Mouse (Mus musculus) forebrain, postnatal 0 days (tissue): ENCODE results near the gene Olfr639. TPM values are rescaled to one million over a fixed set of nuclear protein-coding genes. Genes with fewer than 3 reads are reported as not detected.
"Not testable (repeated sequence)": the region's sequence is repeated elsewhere in the genome, so short reads cannot be mapped to it uniquely, and the experiment has no call there.

Source experiments
- ATAC-seq: fragments of 200-750 bp; cut with Nextera tagmentation; 2 replicates; pipeline ENCODE4 v1.8.0; 2017; ENCODE audit warnings: mild to moderate bottlenecking, moderate library complexity
- DNase-seq: peaks from one replicate; pipeline ENCODE4 v3.0.0-alpha.2; 2015
- H3K27ac ChIP-seq: fragments of 300-500 bp; sonication (generic); 2 replicates; pipeline ENCODE4 v1.5.1; 2014; ENCODE audit warnings: low read depth, mild to moderate bottlenecking, antibody characterized with exemption, low read length, moderate library complexity, mixed read lengths
- H3K27me3 ChIP-seq: fragments of 300-500 bp; sonication (generic); 2 replicates; pipeline ENCODE4 v1.6.1; 2014; ENCODE audit warnings: mild to moderate bottlenecking, low read length, mixed read lengths; ENCODE audit not compliant: insufficient read depth
- H3K36me3 ChIP-seq: fragments of 300-500 bp; sonication (generic); 2 replicates; pipeline ENCODE4 v1.6.1; 2014; ENCODE audit warnings: mild to moderate bottlenecking, moderate library complexity; ENCODE audit not compliant: insufficient read depth
- H3K4me1 ChIP-seq: fragments of 300-500 bp; sonication (generic); 2 replicates; pipeline ENCODE4 v1.6.1; 2014; ENCODE audit warnings: antibody characterized with exemption; ENCODE audit not compliant: insufficient read depth
- H3K4me2 ChIP-seq: fragments of 300-500 bp; sonication (generic); 2 replicates; pipeline ENCODE4 v1.6.1; 2014; ENCODE audit warnings: low read depth, mild to moderate bottlenecking, moderate library complexity
- H3K4me3 ChIP-seq: fragments of 300-500 bp; sonication (generic); 2 replicates; pipeline ENCODE4 v1.5.1; 2014; ENCODE audit warnings: low read depth, low read length, mixed read lengths
- H3K9ac ChIP-seq: fragments of 300-500 bp; sonication (generic); 2 replicates; pipeline ENCODE4 v1.6.1; 2014; ENCODE audit warnings: mild to moderate bottlenecking
- H3K9me3 ChIP-seq: fragments of 300-500 bp; sonication (generic); 2 replicates; pipeline ENCODE4 v1.6.1; 2016; ENCODE audit warnings: low read length
- CTCF ChIP-seq: sonication (generic); IDR thresholded peaks from 2 replicates; pipeline ENCODE4 v1.5.1; 2016; ENCODE audit warnings: antibody characterized with exemption, control low read depth, low read depth
- WGBS: fragments of 180-500 bp; shearing (Covaris S2); extraction: QIAGEN DNeasy Blood & Tissue Kit; methylation state at CpG from one replicate; pipeline ENCODE4 v1.1.7; 2014; 5-methylcytosine and 5-hydroxymethylcytosine counted together
- polyA plus RNA-seq: library from polyadenylated mRNA; unstranded; fragments of >200 nt; fragmentation: Nextera tagmentation; extraction: Ambion mirVana; gene quantifications from 2 replicates; pipeline ENCODE4 v1.2.1, GENCODE M21; 2015
- total RNA-seq: library from RNA; depleted of rRNA; stranded (reverse); fragments of >200 nt; gene quantifications from 2 replicates; pipeline ENCODE4 v1.2.3, GENCODE M21; 2014; rRNA removed

Gene Olfr639
- total and polyA plus RNA-seq, 2 experiments from 2014 or later = not detected

DNA sequence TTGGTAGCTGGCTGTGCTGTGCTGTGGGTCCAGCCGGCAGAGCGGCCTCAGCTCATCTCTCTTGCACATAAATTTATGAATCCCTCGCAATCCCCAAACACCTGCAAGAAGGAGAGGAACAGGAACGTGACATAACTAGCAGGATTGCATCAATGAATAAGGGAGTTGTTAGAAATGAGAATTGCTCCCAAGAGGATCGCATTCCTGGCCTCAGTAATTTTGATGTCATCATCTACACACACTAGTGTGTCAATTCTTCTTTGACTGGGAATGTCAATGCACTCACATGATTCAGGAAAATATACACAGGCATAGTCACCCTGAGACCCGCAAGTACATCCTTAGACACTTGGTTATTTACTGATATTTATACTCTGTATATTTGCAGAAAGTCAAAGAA, 8.4 kb upstream of the Olfr639 start, which contains the start of gene Olfr640:
Olfr640 (minus strand) TSS at position 101 of the 400 bp plus-strand sequence.
- no peak within 1 kb of the TSS for H3K4me2 ChIP-seq
- H3K4me1 ChIP-seq = no peaks in the 10 kb centered on the region
- WGBS = 83% methylated on average over 6 of the region's 6 CpGs
- DNase-seq = no peak
- no peaks in the 10 kb centered on the region for H3K36me3 ChIP-seq
- no peak within 1 kb of the TSS for H3K9ac ChIP-seq
- no peak within 1 kb of the TSS for H3K27ac ChIP-seq
- H3K4me3 ChIP-seq = no peak within 1 kb of the TSS
- no peak for ATAC-seq
- TF ChIP-seq CTCF = no peak
- H3K9me3 ChIP-seq = no peaks in the 10 kb centered on the region
- H3K27me3 ChIP-seq = no peaks in the 10 kb centered on the region

DNA sequence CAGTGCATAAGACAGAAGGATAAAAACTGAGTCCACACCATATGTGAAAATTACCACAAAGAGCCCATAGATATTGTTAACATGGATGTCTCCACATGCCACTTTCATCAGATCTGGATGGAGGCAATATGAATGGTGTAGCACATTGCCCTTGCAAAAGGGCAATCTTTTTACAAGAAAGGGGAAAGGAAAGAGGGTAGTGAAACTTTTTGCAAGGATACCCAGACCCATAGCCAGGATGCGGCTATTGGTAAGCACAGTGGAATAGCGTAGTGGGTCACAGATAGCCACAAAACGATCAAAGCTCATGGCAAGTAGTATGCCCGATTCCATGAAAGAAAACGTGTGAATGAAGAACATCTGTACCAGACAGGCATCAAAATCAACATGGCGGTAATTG, 4.5 kb upstream of the Olfr639 start:
- no peak for DNase-seq
- no peak overlapping the region for H3K4me3 ChIP-seq

DNA sequence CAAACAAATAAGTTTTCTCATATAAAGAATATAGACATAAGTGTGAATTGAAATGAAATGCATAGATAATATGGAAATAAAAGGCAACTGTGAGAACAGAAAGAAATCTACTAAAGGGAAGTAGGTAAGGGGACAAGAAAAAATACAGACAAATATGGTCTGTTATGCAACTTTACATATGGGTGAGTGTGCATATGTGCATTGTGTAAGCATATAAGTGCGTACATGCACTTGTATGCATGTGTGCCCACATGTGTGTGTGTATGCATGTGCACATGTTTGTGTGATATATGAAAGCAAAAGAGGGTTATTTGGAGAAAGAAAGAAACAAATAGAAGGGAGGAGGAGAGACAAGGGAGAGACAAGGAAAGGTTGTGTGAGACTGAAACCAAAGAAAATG, 1.9 kb upstream of the Olfr639 start:
- no peak overlapping the region for H3K9ac ChIP-seq
- WGBS = 78% methylated on average over 1 of the region's 1 CpGs
- no peak for DNase-seq

More for the DNA sequence above, 4.5 kb upstream of the Olfr639 start:
- Histone ChIP-seq H3K27ac (no peak overlapping the region), H3K4me1 (no peaks in the 10 kb centered on the region), H3K27me3 (no peaks in the 10 kb centered on the region), H3K36me3 (no peaks in the 10 kb centered on the region), H3K9me3 (no peaks in the 10 kb centered on the region), H3K9ac (no peak overlapping the region), H3K4me2 (no peak overlapping the region)
- 90% methylated on average over 6 of the region's 6 CpGs for WGBS
- no peak for TF ChIP-seq CTCF
- no peak for ATAC-seq

GRCm38 (mm10) chr7:103999124-103999523, 18.0 kb downstream of the Olfr639 start:
- Histone ChIP-seq H3K27ac (no peak overlapping the region), H3K27me3 (no peaks in the 10 kb centered on the region), H3K4me2 (no peak overlapping the region), H3K9me3 (no peaks in the 10 kb centered on the region), H3K4me1 (no peaks in the 10 kb centered on the region), H3K4me3 (no peak overlapping the region), H3K9ac (no peak overlapping the region), H3K36me3 (no peaks in the 10 kb centered on the region)
- ATAC-seq (no peak), DNase-seq (no peak)
- no peak for TF ChIP-seq CTCF

More for the DNA sequence above, 1.9 kb upstream of the Olfr639 start:
- H3K27ac ChIP-seq = no peak overlapping the region
- H3K9me3 ChIP-seq = no peaks in the 10 kb centered on the region
- H3K4me3 ChIP-seq = no peak overlapping the region
- no peak overlapping the region for H3K4me2 ChIP-seq
- no peaks in the 10 kb centered on the region for H3K36me3 ChIP-seq
- no peak for ATAC-seq
- H3K4me1 ChIP-seq = no peaks in the 10 kb centered on the region
- TF ChIP-seq CTCF = no peak
- H3K27me3 ChIP-seq = no peaks in the 10 kb centered on the region

DNA sequence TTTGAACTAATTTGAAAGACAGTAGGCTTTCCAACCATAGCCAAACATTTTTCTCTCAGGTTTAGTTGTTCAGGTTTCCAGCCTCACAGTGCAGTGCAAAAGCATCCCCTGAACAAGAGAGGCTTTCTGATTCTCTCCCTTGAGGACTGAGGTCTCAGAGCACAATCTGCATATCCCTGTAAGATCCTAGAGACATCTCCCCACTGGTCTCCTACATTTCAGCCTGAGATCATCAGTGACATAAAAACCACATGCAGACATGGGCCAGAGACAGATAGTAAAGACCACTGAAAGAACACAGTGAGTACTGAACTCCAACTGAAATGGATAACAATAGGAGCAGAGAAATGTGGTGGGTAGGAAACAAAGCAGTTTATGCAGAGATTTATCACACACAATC, 18.7 kb downstream of the Olfr639 start, which contains the start of gene Olfr638:
Olfr638 (plus strand) TSS at position 301 of the 400 bp plus-strand sequence.
- Histone ChIP-seq H3K36me3 (no peaks in the 10 kb centered on the region), H3K4me3 (no peak within 1 kb of the TSS), H3K4me2 (no peak within 1 kb of the TSS), H3K4me1 (no peaks in the 10 kb centered on the region), H3K27ac (no peak within 1 kb of the TSS), H3K27me3 (no peaks in the 10 kb centered on the region), H3K9ac (no peak within 1 kb of the TSS), H3K9me3 (no peaks in the 10 kb centered on the region)
- TF ChIP-seq CTCF = no peak
- DNase-seq (no peak), ATAC-seq (no peak)

DNA sequence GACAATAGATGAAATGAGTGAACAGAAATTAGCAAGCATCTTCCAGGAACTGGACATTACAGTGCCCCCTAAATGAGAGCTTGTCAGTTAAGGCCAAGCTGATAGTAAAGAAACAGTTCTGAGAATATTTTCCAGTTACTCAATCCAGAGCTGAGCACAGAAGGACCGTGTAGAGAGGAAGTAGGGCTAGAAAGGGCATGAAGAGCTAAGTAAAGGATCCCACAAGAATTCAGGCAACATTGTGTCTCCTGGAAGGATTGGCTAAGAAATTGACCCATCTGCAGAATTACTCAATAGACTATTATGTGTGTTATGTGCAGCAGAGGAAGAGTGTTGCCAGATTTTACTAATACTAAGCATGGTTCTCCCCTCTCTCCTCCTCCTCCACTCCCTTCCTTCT, 45.3 kb downstream of the Olfr639 start:
- no peaks in the 10 kb centered on the region for H3K27me3 ChIP-seq
- H3K9ac ChIP-seq = no peak overlapping the region
- no peaks in the 10 kb centered on the region for H3K36me3 ChIP-seq
- no peaks in the 10 kb centered on the region for H3K4me1 ChIP-seq
- no peak overlapping the region for H3K4me3 ChIP-seq
- 65% methylated on average over 1 of the region's 1 CpGs for WGBS
- TF ChIP-seq CTCF = no peak
- DNase-seq (no peak), ATAC-seq (no peak)
- no peak overlapping the region for H3K4me2 ChIP-seq
- no peak overlapping the region for H3K27ac ChIP-seq
- no peaks in the 10 kb centered on the region for H3K9me3 ChIP-seq

- no peak for ATAC-seq
- H3K36me3 ChIP-seq = no peaks in the 10 kb centered on the region
- H3K9ac ChIP-seq = no peak within 1 kb of the TSS
- no peak within 1 kb of the TSS for H3K4me2 ChIP-seq
- no peak for TF ChIP-seq CTCF
- DNase-seq = no peak
- no peak within 1 kb of the TSS for H3K27ac ChIP-seq
- whole genome bisulfite sequencing = 78% methylated on average over 1 of the region's 1 CpGs
- no peak within 1 kb of the TSS for H3K4me3 ChIP-seq
- H3K9me3 ChIP-seq = no peaks in the 10 kb centered on the region
- H3K27me3 ChIP-seq = no peaks in the 10 kb centered on the region
- H3K4me1 ChIP-seq = no peaks in the 10 kb centered on the region
These were observed 46.3 kb downstream of the Olfr639 start, which contains the start of gene Olfr635 for GRCm38 (mm10) chr7:103970852-103971251. TSS of gene Olfr635 (plus strand) at chr7:103971152.

DNA sequence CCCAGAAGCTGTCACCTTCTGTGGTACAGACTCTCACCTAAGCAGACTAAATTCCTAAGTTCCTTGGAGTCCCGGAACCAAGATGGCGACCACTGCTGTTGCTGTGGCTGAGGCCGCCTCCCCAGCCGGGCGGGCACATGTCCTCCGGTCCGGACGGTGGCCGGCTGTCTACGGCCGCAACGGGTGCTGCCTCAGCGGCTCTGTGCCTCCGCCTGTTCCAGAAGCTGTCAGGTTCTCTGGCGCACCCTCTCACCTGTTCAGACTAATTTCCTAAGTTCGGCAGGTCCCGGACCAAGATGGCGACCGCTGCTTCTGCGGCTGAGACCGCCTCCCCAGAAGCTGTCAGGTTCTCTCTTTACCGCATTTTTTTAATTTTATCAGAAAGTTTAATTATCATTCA, 50.2 kb downstream of the Olfr639 start:
- H3K4me1 ChIP-seq, H3K9ac ChIP-seq, DNase-seq, H3K27ac ChIP-seq, H3K36me3 ChIP-seq, ATAC-seq, H3K27me3 ChIP-seq, H3K4me2 ChIP-seq, H3K4me3 ChIP-seq, H3K9me3 ChIP-seq: not testable (repeated sequence)
- WGBS = 97% methylated on average over 22 of the region's 22 CpGs

Other genes starting within 250 kb of the Olfr639 start
Only the 30 nearest of the 32 such genes appear.
- gene Olfr67, start 225.5 kb downstream of the Olfr639 start, total RNA-seq = not detected in 2 replicates
- gene Olfr67, start 225.5 kb downstream of the Olfr639 start, polyA plus RNA-seq = not detected in 2 replicates
- gene Hbb-bt, start 203.3 kb downstream of the Olfr639 start, total RNA-seq = 105 and 224 TPM in 2 replicates
- 190 and 259 TPM in 2 replicates for gene Hbb-bt, start 203.3 kb downstream of the Olfr639 start, polyA plus RNA-seq
- gene Hbb-bs, start 189.2 kb downstream of the Olfr639 start, total RNA-seq = 815 and 1,167 TPM in 2 replicates
- 757 and 1,200 TPM in 2 replicates for gene Hbb-bs, start 189.2 kb downstream of the Olfr639 start, polyA plus RNA-seq
- not detected in 2 replicates for gene Hbb-bh2, start 176.8 kb downstream of the Olfr639 start, total RNA-seq
- not detected in 2 replicates for gene Hbb-bh2, start 176.8 kb downstream of the Olfr639 start, polyA plus RNA-seq
- gene Hbb-bh1, start 174.1 kb downstream of the Olfr639 start, total RNA-seq = not detected in 2 replicates
- not detected in 2 replicates for gene Hbb-bh1, start 174.1 kb downstream of the Olfr639 start, polyA plus RNA-seq
- 1.0 TPM in 1 of 2 replicates, not detected in the other for gene Hbb-y, start 164.1 kb downstream of the Olfr639 start, total RNA-seq
- 0.87 and 1.3 TPM in 2 replicates for gene Hbb-y, start 164.1 kb downstream of the Olfr639 start, polyA plus RNA-seq
- gene Olfr66, start 131.1 kb downstream of the Olfr639 start, total RNA-seq = not detected in 2 replicates
- not detected in 2 replicates for gene Olfr66, start 131.1 kb downstream of the Olfr639 start, polyA plus RNA-seq
- not detected in 2 replicates for gene Olfr64, start 122.8 kb downstream of the Olfr639 start, total RNA-seq
- not detected in 2 replicates for gene Olfr64, start 122.8 kb downstream of the Olfr639 start, polyA plus RNA-seq
- gene Olfr65, start 113.8 kb downstream of the Olfr639 start, total RNA-seq = not detected in 2 replicates
- gene Olfr65, start 113.8 kb downstream of the Olfr639 start, polyA plus RNA-seq = not detected in 2 replicates
- not detected in 2 replicates for gene Olfr631, start 88.5 kb downstream of the Olfr639 start, total RNA-seq
- not detected in 2 replicates for gene Olfr631, start 88.5 kb downstream of the Olfr639 start, polyA plus RNA-seq
- gene Olfr632, start 83.0 kb downstream of the Olfr639 start, total RNA-seq = not detected in 2 replicates
- not detected in 2 replicates for gene Olfr632, start 83.0 kb downstream of the Olfr639 start, polyA plus RNA-seq
- gene Olfr633, start 72.9 kb downstream of the Olfr639 start, total RNA-seq = not detected in 2 replicates
- not detected in 2 replicates for gene Olfr633, start 72.9 kb downstream of the Olfr639 start, polyA plus RNA-seq
- not detected in 2 replicates for gene Olfr635, start 46.2 kb downstream of the Olfr639 start, total RNA-seq
- not detected in 2 replicates for gene Olfr635, start 46.2 kb downstream of the Olfr639 start, polyA plus RNA-seq
- gene Olfr638, start 18.6 kb downstream of the Olfr639 start, total RNA-seq = not detected in 2 replicates
- not detected in 2 replicates for gene Olfr638, start 18.6 kb downstream of the Olfr639 start, polyA plus RNA-seq
- 0.57 TPM in 1 of 2 replicates, not detected in the other for gene Olfr640, start 8.3 kb upstream of the Olfr639 start, total RNA-seq
- gene Olfr640, start 8.3 kb upstream of the Olfr639 start, polyA plus RNA-seq = not detected in 2 replicates
- gene Olfr641, start 18.1 kb upstream of the Olfr639 start, total RNA-seq = not detected in 2 replicates
- not detected in 2 replicates for gene Olfr641, start 18.1 kb upstream of the Olfr639 start, polyA plus RNA-seq
- gene Olfr642, start 35.4 kb upstream of the Olfr639 start, total RNA-seq = not detected in 2 replicates
- gene Olfr642, start 35.4 kb upstream of the Olfr639 start, polyA plus RNA-seq = not detected in 2 replicates
- not detected in 2 replicates for gene 4930516K23Rik, start 44.1 kb upstream of the Olfr639 start, total RNA-seq
- gene 4930516K23Rik, start 44.1 kb upstream of the Olfr639 start, polyA plus RNA-seq = not detected in 2 replicates
- gene Olfr644, start 54.6 kb upstream of the Olfr639 start, total RNA-seq = not detected in 2 replicates
- not detected in 2 replicates for gene Olfr644, start 54.6 kb upstream of the Olfr639 start, polyA plus RNA-seq
- not detected in 2 replicates for gene Olfr645, start 68.2 kb upstream of the Olfr639 start, total RNA-seq
- gene Olfr645, start 68.2 kb upstream of the Olfr639 start, polyA plus RNA-seq = not detected in 2 replicates
- not detected in 2 replicates for gene Olfr646, start 87.6 kb upstream of the Olfr639 start, total RNA-seq
- gene Olfr646, start 87.6 kb upstream of the Olfr639 start, polyA plus RNA-seq = not detected in 2 replicates
- not detected in 2 replicates for gene Ubqln5, start 112.5 kb upstream of the Olfr639 start, total RNA-seq
- not detected in 2 replicates for gene Ubqln5, start 112.5 kb upstream of the Olfr639 start, polyA plus RNA-seq
- not detected in 2 replicates for gene Olfr643, start 120.1 kb upstream of the Olfr639 start, total RNA-seq
- gene Olfr643, start 120.1 kb upstream of the Olfr639 start, polyA plus RNA-seq = not detected in 2 replicates
- not detected in 2 replicates for gene Ubqln3, start 126.0 kb upstream of the Olfr639 start, total RNA-seq
- not detected in 2 replicates for gene Ubqln3, start 126.0 kb upstream of the Olfr639 start, polyA plus RNA-seq
- gene Ubqlnl, start 133.3 kb upstream of the Olfr639 start, total RNA-seq = not detected in 2 replicates
- gene Ubqlnl, start 133.3 kb upstream of the Olfr639 start, polyA plus RNA-seq = not detected in 2 replicates
- not detected in 2 replicates for gene Olfm5, start 147.5 kb upstream of the Olfr639 start, total RNA-seq
- 0.10 TPM in 1 of 2 replicates, not detected in the other for gene Olfm5, start 147.5 kb upstream of the Olfr639 start, polyA plus RNA-seq
- not detected in 2 replicates for gene Olfr648, start 166.1 kb upstream of the Olfr639 start, total RNA-seq
- 0.24 and 0.28 TPM in 2 replicates for gene Olfr648, start 166.1 kb upstream of the Olfr639 start, polyA plus RNA-seq
- not detected in 2 replicates for gene Olfr649, start 178.7 kb upstream of the Olfr639 start, total RNA-seq
- gene Olfr649, start 178.7 kb upstream of the Olfr639 start, polyA plus RNA-seq = not detected in 2 replicates
- 0.23 and 0.38 TPM in 2 replicates for gene Trim6, start 201.5 kb upstream of the Olfr639 start, total RNA-seq
- gene Trim6, start 201.5 kb upstream of the Olfr639 start, polyA plus RNA-seq = 0.21 and 0.34 TPM in 2 replicates
- gene Trim34a, start 227.2 kb upstream of the Olfr639 start, total RNA-seq = 1.8 and 1.9 TPM in 2 replicates
- gene Trim34a, start 227.2 kb upstream of the Olfr639 start, polyA plus RNA-seq = 0.77 and 1.1 TPM in 2 replicates